Mouse (Mus musculus) cerebellum, postnatal 4 days (tissue): Measurements from ENCODE around the gene Lefty1.
A peak's percentile ranks its signal among the peaks of the same experiment; 100 is the strongest.
"Not testable (repeated sequence)": the region's sequence is repeated elsewhere in the genome, so short reads cannot be mapped to it uniquely, and the experiment has no call there.

Experiments used
- DNase-seq, 2 experiments: peaks; one replicate each; pipeline ENCODE4 v3.0.0; 2022; ENCODE audit warnings: low spot score in 2 of 2, mixed read lengths in 1 of 2

Gene Lefty1

GRCm38 (mm10) chr1:180934467-180935419, at the start of gene Lefty1:
TSS of gene Lefty1 (plus strand) at chr1:180935022.
- no peak for DNase-seq

DNA sequence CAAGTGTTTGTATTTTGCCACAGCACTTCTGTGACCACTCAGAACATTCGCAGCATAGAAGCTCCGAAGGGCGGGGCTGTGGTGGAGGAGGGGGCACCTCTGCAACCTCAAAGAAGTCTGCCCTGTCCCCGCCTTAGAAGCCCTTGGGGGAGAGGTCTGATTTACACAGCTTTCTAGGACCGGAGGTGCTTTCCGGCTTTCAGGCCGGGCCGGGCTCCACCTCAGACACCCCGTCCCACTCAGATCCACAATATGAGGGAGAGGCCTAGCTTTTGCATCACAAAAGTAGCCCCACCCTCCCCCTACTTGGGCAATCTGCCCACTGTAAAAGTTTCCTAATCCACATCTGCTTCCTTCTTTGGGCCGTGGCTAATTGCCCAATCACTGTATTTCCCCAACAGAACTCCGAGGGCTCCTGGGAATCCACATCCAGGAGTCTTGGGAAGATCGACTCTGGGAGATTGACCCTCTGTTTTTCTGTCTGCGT, 46.2 kb upstream of the Lefty1 start:
- no peak for DNase-seq

- DNase-seq: no peak
Measured at GRCm38 (mm10) chr1:180889172-180889571, 45.6 kb upstream of the Lefty1 start.

- no peak for DNase-seq
Measured at GRCm38 (mm10) chr1:180889841-180890240, 45.0 kb upstream of the Lefty1 start.

GRCm38 (mm10) chr1:180892808-180893207, 42.0 kb upstream of the Lefty1 start, which contains the start of gene Lefty2:
TSS of gene Lefty2 (plus strand) at chr1:180893108.
- no peak for DNase-seq

DNA sequence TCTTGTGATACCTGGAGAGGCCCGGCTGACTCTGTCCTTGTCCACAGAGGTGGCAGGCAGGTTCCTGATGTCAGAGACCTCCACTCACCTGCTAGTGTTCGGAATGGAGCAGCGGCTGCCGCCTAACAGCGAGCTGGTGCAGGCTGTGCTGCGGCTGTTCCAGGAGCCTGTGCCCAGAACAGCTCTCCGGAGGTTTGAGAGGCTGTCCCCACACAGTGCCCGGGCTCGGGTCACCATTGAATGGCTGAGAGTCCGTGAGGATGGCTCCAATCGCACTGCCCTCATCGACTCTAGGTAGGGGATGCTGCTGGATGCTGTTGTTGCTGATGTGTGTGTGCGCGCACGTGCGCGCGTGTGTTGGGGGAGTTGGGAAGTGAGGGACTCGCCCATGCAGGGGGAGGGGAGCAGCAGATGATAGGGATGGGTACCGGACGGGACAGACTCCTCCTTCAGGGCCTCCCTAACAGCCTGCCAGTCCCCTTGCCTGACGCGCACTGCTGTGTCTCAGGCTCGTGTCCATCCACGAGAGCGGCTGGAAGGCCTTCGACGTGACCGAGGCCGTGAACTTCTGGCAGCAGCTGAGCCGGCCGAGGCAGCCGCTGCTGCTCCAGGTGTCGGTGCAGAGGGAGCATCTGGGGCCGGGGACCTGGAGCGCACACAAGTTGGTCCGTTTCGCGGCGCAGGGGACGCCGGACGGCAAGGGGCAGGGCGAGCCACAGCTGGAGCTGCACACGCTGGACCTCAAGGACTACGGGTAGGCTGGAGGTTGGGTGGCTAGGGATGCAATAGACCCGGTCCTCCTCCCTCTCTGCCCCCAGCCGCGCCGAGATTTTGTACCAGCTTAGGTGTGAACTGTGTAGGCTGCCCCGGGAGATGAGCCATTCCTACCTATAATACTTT, 40.5 kb upstream of the Lefty1 start:
- DNase-seq: not testable (repeated sequence)

GRCm38 (mm10) chr1:180901107-180901506, 33.7 kb upstream of the Lefty1 start:
- DNase-seq: no peak

DNA sequence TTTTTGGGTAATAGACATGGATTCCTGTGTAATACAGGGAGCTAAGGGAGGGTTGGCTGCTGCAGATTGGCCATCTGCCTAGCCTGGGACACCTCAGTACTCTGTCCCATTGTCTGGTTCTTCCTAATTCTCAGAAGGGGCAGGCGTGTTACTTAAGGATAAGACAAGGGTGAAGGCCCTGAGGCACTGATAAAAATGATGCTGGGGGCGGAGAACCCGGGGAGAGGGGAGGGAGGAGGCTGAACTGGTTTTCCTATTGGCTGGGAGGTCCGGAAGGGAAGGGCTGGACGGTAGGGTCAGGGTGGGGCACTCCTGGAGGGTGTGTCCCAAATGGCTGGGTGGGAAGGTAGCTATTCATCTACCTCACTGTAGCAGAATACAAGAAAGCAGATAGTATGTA, 31.9 kb upstream of the Lefty1 start:
- DNase-seq: no peak

- no peak for DNase-seq
Measured at GRCm38 (mm10) chr1:180903666-180904038, 31.2 kb upstream of the Lefty1 start.

- peak; percentile 94 to 96 for DNase-seq
Measured at GRCm38 (mm10) chr1:180904039-180904814, 30.6 kb upstream of the Lefty1 start, which contains the start of gene Pycr2. TSS of gene Pycr2 (plus strand) at chr1:180904293.

DNA sequence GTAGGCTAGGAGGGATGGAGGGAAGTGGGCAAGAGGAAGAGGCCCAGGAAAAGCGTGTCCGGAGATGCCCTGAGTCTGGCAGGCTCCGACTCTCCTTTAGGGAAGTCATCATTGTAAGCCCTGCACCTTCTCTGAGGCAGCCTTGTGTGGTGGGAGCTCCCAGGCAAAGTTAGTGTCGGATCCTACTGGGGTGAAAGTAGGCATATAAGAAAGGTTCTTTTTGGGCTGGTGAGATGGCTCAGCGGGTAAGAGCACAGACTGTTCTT, 30.1 kb upstream of the Lefty1 start:
- no peak for DNase-seq

DNA sequence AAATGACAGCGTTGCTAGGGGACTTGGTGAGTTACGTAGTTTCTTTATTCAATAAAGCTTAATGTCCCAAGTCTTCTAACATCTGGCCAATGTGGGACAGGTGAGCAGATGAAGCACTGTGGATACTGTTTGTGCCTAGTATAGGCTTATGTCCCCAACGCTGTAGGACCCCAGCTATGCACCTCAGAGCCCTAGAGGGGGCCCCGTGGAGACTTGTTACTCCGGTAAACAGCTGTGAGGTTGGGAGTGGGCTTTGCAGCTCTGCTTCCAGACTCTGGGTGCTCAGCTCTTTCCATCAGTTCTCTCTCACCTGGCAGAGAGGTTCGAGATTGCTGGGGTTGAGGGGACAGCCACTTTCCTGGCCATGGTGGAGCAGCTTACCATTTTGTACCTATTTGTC, 29.5 kb upstream of the Lefty1 start:
- no peak for DNase-seq

- DNase-seq: no peak
Measured at GRCm38 (mm10) chr1:180905876-180906275, 28.9 kb upstream of the Lefty1 start.

DNA sequence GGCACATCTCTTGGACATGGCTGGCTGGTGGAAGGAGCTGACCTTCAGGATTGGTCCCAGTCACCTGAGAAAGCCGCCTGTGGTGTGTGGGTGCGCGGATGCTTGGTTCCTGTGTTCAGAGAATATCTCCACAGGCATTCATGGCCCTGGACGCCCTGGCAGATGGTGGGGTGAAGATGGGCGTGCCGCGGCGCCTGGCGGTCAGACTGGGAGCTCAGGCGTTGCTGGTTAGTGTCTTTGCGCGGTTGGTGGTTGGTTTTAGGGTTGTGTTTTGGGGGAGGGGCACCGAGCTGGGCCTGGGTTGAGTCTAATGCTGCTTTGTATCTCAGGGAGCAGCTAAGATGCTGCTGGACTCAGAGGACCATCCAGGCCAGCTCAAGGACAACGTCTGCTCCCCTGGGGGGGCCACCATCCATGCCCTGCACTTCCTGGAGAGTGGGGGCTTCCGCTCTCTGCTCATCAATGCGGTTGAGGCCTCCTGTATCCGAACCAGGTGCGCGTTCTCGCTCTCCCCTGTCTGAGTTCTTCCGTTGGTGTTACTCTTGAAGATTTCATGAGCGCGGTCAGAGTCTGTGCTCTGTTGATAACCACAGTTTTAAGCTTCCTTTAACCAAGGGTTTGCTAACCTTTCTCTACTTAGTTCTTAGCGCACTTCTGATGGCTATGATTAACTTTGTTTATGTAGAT, 28.2 kb upstream of the Lefty1 start:
- DNase-seq: no peak

DNA sequence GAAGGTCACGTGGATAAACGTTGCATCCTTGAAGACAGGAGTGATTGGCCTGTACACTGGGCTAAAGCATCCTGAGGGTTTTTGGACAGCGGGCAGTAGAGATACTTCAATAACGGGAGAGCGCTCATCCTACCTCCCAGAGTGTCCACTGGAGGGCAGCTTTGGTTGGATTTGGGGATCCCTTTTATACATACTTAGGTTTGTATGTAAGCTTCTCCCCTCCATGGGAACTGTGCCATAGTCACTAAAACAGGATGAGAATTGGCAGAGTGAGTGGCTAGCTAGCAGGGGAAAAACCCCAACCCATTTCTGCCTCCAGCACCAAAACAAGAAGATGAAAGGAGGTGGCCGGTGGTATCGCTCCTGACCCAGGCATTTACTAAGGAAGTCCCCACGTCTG, 23.7 kb upstream of the Lefty1 start:
- DNase-seq: no peak

- DNase-seq: no peak
Measured at GRCm38 (mm10) chr1:180911653-180912287, 23.1 kb upstream of the Lefty1 start.

GRCm38 (mm10) chr1:180912792-180913191, 22.0 kb upstream of the Lefty1 start:
- DNase-seq: no peak

- no peak for DNase-seq
Measured at GRCm38 (mm10) chr1:180913797-180914196, 21.0 kb upstream of the Lefty1 start.

DNA sequence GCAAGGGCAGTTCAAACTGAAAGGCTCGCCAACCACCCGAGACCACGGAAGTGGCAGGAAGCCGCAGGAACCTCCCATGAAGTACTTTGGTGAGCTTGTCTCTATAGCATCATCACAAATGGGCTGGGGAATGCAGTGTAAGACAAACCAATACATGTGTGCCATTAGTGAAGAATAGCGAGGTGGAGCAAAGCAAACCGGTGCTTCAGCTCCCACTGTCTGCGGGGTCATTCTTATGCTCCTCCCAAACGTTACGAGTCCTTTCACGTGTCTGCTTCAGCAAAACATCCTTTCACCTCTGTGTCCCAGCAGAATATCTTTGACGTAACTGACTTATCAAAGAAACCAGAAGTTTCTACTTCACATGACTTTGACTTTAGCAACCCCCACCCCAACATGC, 18.4 kb upstream of the Lefty1 start:
- DNase-seq: no peak

- DNase-seq: no peak
Measured at GRCm38 (mm10) chr1:180917053-180917452, 17.8 kb upstream of the Lefty1 start.

- DNase-seq: no peak
Measured at GRCm38 (mm10) chr1:180919686-180920085, 15.1 kb upstream of the Lefty1 start.
